Mouse (Mus musculus) kidney, postnatal 14 days (tissue): ENCODE data around the gene Bckdha.

Source experiments
- DNase-seq: peaks from one replicate; pipeline ENCODE4 v3.0.0; 2022; ENCODE audit warnings: mixed read lengths

Bckdha gene

GRCm38 (mm10) chr7:25644631-25645030 is 14.2 kb downstream of the Bckdha start:
- no peak for DNase-seq

GRCm38 (mm10) chr7:25644136-25644535 is 14.6 kb downstream of the Bckdha start:
- no peak for DNase-seq

- DNase-seq: no peak
Measured at GRCm38 (mm10) chr7:25639754-25640153, 19.0 kb downstream of the Bckdha start.

GRCm38 (mm10) chr7:25637099-25637498 is 21.7 kb downstream of the Bckdha start:
- no peak for DNase-seq

GRCm38 (mm10) chr7:25636373-25636772 is 22.4 kb downstream of the Bckdha start:
- no peak for DNase-seq

GRCm38 (mm10) chr7:25632679-25633078 is 26.1 kb downstream of the Bckdha start:
- DNase-seq: no peak

- peak; percentile 42 for DNase-seq
Measured at GRCm38 (mm10) chr7:25628323-25628620, 30.5 kb downstream of the Bckdha start.

GRCm38 (mm10) chr7:25627431-25628322 is 31.1 kb downstream of the Bckdha start:
- DNase-seq: peak; percentile 87

- DNase-seq: peak; percentile 64
Measured at GRCm38 (mm10) chr7:25626509-25627430, 32.0 kb downstream of the Bckdha start, which contains the start of gene B3gnt8. TSS of gene B3gnt8 (plus strand) at chr7:25626654.

GRCm38 (mm10) chr7:25625594-25626250 is 33.1 kb downstream of the Bckdha start:
- DNase-seq: no peak

- DNase-seq: no peak
Measured at GRCm38 (mm10) chr7:25624851-25625250, 33.9 kb downstream of the Bckdha start.

- no peak for DNase-seq
Measured at GRCm38 (mm10) chr7:25623857-25624370, 34.9 kb downstream of the Bckdha start.

- DNase-seq: no peak
Measured at GRCm38 (mm10) chr7:25620751-25621150, 38.0 kb downstream of the Bckdha start.

GRCm38 (mm10) chr7:25620101-25620500 is 38.7 kb downstream of the Bckdha start:
- DNase-seq: no peak

- no peak for DNase-seq
Measured at GRCm38 (mm10) chr7:25619722-25619991, 39.1 kb downstream of the Bckdha start.

- DNase-seq: peak; percentile 97
Measured at GRCm38 (mm10) chr7:25618865-25619721, 39.7 kb downstream of the Bckdha start, which contains the start of gene Dmac2. TSS of gene Dmac2 (plus strand) at chr7:25619414.

- DNase-seq: no peak
Measured at GRCm38 (mm10) chr7:25617376-25618160, 41.2 kb downstream of the Bckdha start.

- DNase-seq: peak; percentile 88
Measured at GRCm38 (mm10) chr7:25615706-25616011, 43.1 kb downstream of the Bckdha start, which contains the start of gene Erich4. TSS of gene Erich4 (minus strand) at chr7:25615892.

- peak; percentile 24 for DNase-seq
Measured at GRCm38 (mm10) chr7:25614831-25615705, 43.7 kb downstream of the Bckdha start.

- no peak for DNase-seq
Measured at GRCm38 (mm10) chr7:25614086-25614485, 44.7 kb downstream of the Bckdha start.
